Mouse (Mus musculus) liver, embryonic 15.5 days (tissue): ENCODE results near the gene Muc1. TPM values are rescaled to one million over a fixed set of nuclear protein-coding genes. Genes with fewer than 3 reads are reported as not detected.

Experiments used
- ATAC-seq: fragments of 200-750 bp; cut with Nextera tagmentation; 2 replicates; pipeline ENCODE4 v1.8.0; 2017; ENCODE audit warnings: moderate number of reproducible peaks, mild to moderate bottlenecking, moderate library complexity; ENCODE audit not compliant: insufficient read depth
- H3K27ac ChIP-seq: fragments of 300-500 bp; sonication (generic); replicated peaks from 2 replicates; pipeline ENCODE4 v1.5.1; 2015; ENCODE audit warnings: mild to moderate bottlenecking, inconsistent platforms
- H3K27me3 ChIP-seq: fragments of 300-500 bp; sonication (generic); 2 replicates; pipeline ENCODE4 v1.6.1; 2015; ENCODE audit warnings: mild to moderate bottlenecking, inconsistent platforms
- H3K36me3 ChIP-seq: fragments of 300-500 bp; sonication (generic); replicated peaks from 2 replicates; pipeline ENCODE4 v1.6.1; 2015; ENCODE audit warnings: moderate library complexity, mild to moderate bottlenecking, inconsistent platforms
- H3K4me1 ChIP-seq: fragments of 300-500 bp; sonication (generic); replicated peaks from 2 replicates; pipeline ENCODE4 v1.6.1; 2015; ENCODE audit warnings: inconsistent platforms
- H3K4me2 ChIP-seq: fragments of 300-500 bp; sonication (generic); 2 replicates; pipeline ENCODE4 v1.6.1; 2015; ENCODE audit warnings: moderate library complexity, mild to moderate bottlenecking, inconsistent platforms
- H3K4me3 ChIP-seq: fragments of 300-500 bp; sonication (generic); replicated peaks from 2 replicates; pipeline ENCODE4 v1.5.1; 2015; ENCODE audit warnings: mild to moderate bottlenecking, inconsistent platforms
- H3K9ac ChIP-seq: fragments of 300-500 bp; sonication (generic); 2 replicates; pipeline ENCODE4 v1.6.1; 2015; ENCODE audit warnings: moderate library complexity, mild to moderate bottlenecking, inconsistent platforms
- H3K9me3 ChIP-seq: fragments of 300-500 bp; sonication (generic); replicated peaks from 2 replicates; pipeline ENCODE4 v1.6.1; 2016; ENCODE audit warnings: inconsistent platforms
- WGBS: fragments of 180-500 bp; shearing (Covaris S2); methylation state at CpG from one replicate; pipeline ENCODE4 v1.1.7; 2015; ENCODE audit warnings: mixed read lengths; ENCODE audit not compliant: insufficient replicate concordance; 5-methylcytosine and 5-hydroxymethylcytosine counted together
- polyA plus RNA-seq: library from polyadenylated mRNA; unstranded; fragments of >200 nt; fragmentation: Nextera tagmentation; extraction: Ambion mirVana; gene quantifications from 2 replicates; pipeline ENCODE4 v1.2.1, GENCODE M21; 2015

Gene Muc1
- polyA plus RNA-seq, 1 experiment from 2014 or later = not detected

DNA sequence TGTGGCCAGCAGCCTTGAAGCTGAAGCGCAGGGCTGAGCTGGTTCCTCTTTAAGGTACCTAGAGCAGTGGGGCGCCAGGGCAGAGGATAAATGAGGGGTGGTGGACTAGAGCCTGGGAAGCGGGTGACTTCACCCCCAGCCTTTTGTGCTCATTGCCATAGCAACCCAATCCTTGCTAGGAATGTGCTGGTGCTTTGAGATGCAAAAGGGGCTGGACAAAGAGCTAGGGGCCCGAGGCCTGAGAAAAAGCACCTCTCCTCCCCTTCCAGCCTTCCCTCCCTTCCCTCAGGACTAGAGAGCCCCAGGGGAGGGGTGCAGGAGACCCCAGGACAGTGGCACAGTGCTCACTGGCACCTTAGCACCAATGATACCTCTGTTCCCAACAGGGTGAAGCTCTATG is 2.9 kb upstream of the Muc1 start:
- no peak for ATAC-seq
- Histone ChIP-seq H3K27me3 (peaks cover 98% of the 10 kb centered on the region), H3K4me2 (no peak overlapping the region)

GRCm38 (mm10) chr3:89226361-89226760 is 2.5 kb upstream of the Muc1 start:
- H3K27me3 ChIP-seq = peaks cover 98% of the 10 kb centered on the region
- H3K4me2 ChIP-seq = no peak overlapping the region
- H3K4me3 ChIP-seq = no peak overlapping the region
- H3K27ac ChIP-seq = no peak overlapping the region
- ATAC-seq = no peak
- H3K4me1 ChIP-seq = peaks cover 25% of the 10 kb centered on the region
- H3K36me3 ChIP-seq = no peaks in the 10 kb centered on the region
- WGBS = 49% methylated on average over 11 of the region's 11 CpGs
- no peaks in the 10 kb centered on the region for H3K9me3 ChIP-seq
- no peak overlapping the region for H3K9ac ChIP-seq

More for the DNA sequence above, 2.9 kb upstream of the Muc1 start:
- H3K36me3 ChIP-seq = no peaks in the 10 kb centered on the region
- H3K4me1 ChIP-seq = peaks cover 25% of the 10 kb centered on the region
- H3K9ac ChIP-seq = no peak overlapping the region
- H3K27ac ChIP-seq = no peak overlapping the region
- 38% methylated on average over 4 of the region's 4 CpGs for WGBS
- no peak overlapping the region for H3K4me3 ChIP-seq
- H3K9me3 ChIP-seq = no peaks in the 10 kb centered on the region

DNA sequence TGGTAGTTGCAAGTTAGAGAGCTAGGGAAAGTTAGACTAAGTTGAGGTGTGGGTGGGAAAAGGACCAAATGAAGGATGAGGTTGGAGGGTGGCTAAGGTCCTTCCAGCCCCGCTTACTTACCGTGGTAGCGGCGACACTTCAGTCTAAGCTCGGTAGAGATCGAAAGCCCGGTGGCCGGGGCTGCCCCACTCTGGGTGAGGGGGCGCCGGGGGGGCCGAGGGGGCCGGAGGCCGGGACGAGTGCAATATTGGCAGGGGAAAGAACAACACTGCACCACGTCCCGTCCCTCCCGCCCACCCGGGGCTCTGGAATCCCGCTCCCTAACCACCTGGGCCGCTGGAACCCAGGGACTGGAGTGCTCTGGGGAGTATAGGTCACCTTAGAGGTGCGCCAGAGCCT is 2.0 kb upstream of the Muc1 start, which contains the start of gene Mtx1:
Gene Mtx1 (minus strand): TSS at position 189 of the 400 bp plus-strand sequence.
- Histone ChIP-seq H3K36me3 (no peaks in the 10 kb centered on the region), H3K9me3 (no peaks in the 10 kb centered on the region), H3K4me1 (peaks cover 25% of the 10 kb centered on the region), H3K27me3 (peaks cover 96% of the 10 kb centered on the region), H3K9ac (no peak within 1 kb of the TSS), H3K4me2 (peak within 1 kb of the TSS; percentile 73), H3K27ac (no peak within 1 kb of the TSS), H3K4me3 (peak within 1 kb of the TSS; percentile 25)
- 10% methylated on average over 21 of the region's 21 CpGs for WGBS
- no peak; the same call in 1 of the 2 replicates for ATAC-seq

DNA sequence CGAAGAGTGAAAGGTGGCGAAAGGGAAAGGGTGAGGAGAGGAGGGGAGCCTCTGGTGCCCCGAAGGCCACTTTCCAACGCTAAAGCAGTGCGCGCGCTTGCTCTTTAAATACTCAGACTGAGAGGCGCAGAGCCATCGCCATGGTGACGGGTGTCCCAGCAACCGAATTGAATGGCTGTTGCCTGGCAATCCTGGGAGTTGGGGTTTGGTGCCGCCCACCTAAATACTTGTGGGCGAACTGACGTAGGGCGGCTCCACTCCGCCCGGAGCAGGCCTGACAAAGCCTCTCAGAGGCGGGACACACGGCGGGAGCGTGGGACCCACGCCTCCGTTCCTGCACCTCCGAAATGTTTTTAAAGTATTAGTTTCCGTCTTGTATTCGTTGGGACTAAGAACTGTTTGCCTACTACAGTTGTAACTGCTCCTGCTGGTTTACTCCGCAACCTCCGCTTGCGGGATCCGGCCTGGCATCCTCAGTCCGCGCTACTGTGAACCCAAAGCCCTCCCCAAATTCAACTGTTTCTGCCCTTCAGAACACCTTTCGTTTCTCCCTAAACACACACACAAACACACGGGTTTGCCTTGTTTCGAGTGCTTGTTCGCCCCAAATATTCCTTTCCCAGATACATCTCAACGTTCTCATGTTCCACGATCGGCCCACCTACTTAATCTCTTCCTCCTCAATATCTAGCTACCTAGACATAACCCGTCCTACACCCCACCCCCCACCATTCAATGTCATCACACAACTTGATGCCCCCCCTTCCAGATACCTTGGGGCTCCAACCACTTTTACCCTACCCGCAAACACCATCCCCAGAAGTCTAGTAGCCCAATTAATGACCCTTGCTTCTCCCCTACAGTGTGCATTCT is 1.3 kb upstream of the Muc1 start:
- Histone ChIP-seq H3K9ac (no peak overlapping the region), H3K4me1 (peaks cover 25% of the 10 kb centered on the region), H3K4me3 (peak overlapping the region; percentile 25), H3K36me3 (no peaks in the 10 kb centered on the region), H3K9me3 (no peaks in the 10 kb centered on the region), H3K27ac (no peak overlapping the region), H3K27me3 (peaks cover 91% of the 10 kb centered on the region), H3K4me2 (peak overlapping the region; percentile 73)
- WGBS = 4% methylated on average over 41 of the region's 41 CpGs
- ATAC-seq = no peak

DNA sequence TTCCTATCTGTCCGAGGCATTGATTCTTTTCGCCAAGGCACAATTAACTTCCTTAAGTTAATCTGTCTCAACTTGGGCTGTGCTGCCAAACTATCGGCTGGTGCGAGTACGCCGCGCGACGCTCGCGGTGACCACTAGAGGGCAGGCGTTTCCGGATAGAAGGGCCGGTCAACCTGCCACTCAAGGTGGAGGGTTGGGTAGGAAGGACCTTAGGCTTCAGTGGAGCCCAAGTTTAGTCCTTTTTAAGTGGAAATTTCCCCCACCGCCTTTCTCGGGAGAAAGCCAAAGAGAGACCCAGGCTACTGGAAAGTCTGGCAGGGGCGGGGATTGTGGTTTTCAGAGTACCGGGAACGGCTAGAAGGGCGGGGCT is 692 bp upstream of the Muc1 start:
- peaks cover 85% of the 10 kb centered on the region for H3K27me3 ChIP-seq
- H3K9me3 ChIP-seq = no peaks in the 10 kb centered on the region
- WGBS = under 1% methylated on average over 20 of the region's 20 CpGs
- no peaks in the 10 kb centered on the region for H3K36me3 ChIP-seq
- peak overlapping the region; percentile 73 for H3K4me2 ChIP-seq
- no peak overlapping the region for H3K9ac ChIP-seq
- H3K4me1 ChIP-seq = peaks cover 25% of the 10 kb centered on the region
- peak overlapping the region; percentile 51 for H3K4me3 ChIP-seq
- ATAC-seq = peak; percentile 39; the same call in 1 of the 2 replicates
- no peak overlapping the region for H3K27ac ChIP-seq

- WGBS = 75% methylated on average over 4 of the region's 4 CpGs
- Histone ChIP-seq H3K27ac (no peak overlapping the region), H3K9me3 (no peaks in the 10 kb centered on the region), H3K9ac (no peak overlapping the region), H3K4me3 (no peak overlapping the region), H3K4me2 (no peak overlapping the region), H3K27me3 (peaks cover 74% of the 10 kb centered on the region), H3K4me1 (peaks cover 25% of the 10 kb centered on the region), H3K36me3 (no peaks in the 10 kb centered on the region)
- no peak for ATAC-seq
Observed at GRCm38 (mm10) chr3:89229276-89229675, 419 bp downstream of the Muc1 start.

- Histone ChIP-seq H3K4me2 (no peak overlapping the region), H3K9ac (no peak overlapping the region), H3K36me3 (no peaks in the 10 kb centered on the region), H3K27ac (no peak overlapping the region), H3K27me3 (peaks cover 61% of the 10 kb centered on the region), H3K4me3 (no peak overlapping the region), H3K4me1 (peaks cover 25% of the 10 kb centered on the region), H3K9me3 (no peaks in the 10 kb centered on the region)
- 48% methylated on average over 2 of the region's 2 CpGs for WGBS
- ATAC-seq = no peak
Observed at GRCm38 (mm10) chr3:89230561-89230960, 1.7 kb downstream of the Muc1 start.

DNA sequence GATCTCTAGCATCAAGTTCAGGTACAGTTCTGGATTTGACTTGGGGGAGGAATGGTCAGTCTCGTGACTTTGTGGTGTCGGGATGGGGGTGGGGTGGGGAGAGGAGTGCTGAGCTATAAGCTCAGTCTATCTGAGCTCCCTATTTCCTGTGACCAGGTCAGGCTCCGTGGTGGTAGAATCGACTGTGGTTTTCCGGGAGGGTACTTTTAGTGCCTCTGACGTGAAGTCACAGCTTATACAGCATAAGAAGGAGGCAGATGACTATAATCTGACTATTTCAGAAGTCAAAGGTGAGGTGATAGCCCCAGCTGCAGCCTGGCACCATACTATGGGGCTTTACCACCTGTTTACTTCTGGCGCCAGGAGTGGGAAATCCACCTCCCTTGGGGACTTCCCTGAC is 2.5 kb downstream of the Muc1 start:
- no peak for ATAC-seq
- H3K4me1 ChIP-seq = peaks cover 24% of the 10 kb centered on the region
- peaks cover 57% of the 10 kb centered on the region for H3K27me3 ChIP-seq
- no peaks in the 10 kb centered on the region for H3K36me3 ChIP-seq
- no peak overlapping the region for H3K4me2 ChIP-seq
- no peak overlapping the region for H3K4me3 ChIP-seq
- no peak overlapping the region for H3K27ac ChIP-seq
- WGBS = 17% methylated on average over 7 of the region's 7 CpGs
- H3K9me3 ChIP-seq = no peaks in the 10 kb centered on the region
- no peak overlapping the region for H3K9ac ChIP-seq

DNA sequence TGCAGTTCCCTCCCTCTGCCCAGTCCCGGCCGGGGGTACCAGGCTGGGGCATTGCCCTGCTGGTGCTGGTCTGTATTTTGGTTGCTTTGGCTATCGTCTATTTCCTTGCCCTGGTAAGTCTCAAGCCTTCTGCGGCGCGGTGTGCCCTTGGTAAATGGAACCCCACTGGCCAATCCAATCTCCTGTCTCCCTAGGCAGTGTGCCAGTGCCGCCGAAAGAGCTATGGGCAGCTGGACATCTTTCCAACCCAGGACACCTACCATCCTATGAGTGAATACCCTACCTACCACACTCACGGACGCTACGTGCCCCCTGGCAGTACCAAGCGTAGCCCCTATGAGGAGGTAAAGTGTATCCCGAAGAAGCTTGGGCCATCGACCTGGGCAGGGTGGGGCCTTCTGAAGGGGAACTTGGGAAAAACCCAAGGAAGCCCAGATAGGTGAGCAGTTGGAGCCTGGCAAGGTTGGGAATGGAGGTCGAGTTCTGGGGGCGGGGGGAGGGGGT is 3.0 kb downstream of the Muc1 start:
- Histone ChIP-seq H3K9me3 (no peaks in the 10 kb centered on the region), H3K27me3 (peaks cover 57% of the 10 kb centered on the region), H3K27ac (no peak overlapping the region), H3K4me2 (no peak overlapping the region), H3K4me1 (peaks cover 20% of the 10 kb centered on the region), H3K4me3 (no peak overlapping the region), H3K36me3 (no peaks in the 10 kb centered on the region), H3K9ac (no peak overlapping the region)
- 59% methylated on average over 16 of the region's 16 CpGs for WGBS
- no peak for ATAC-seq

GRCm38 (mm10) chr3:89232614-89233013 is 3.8 kb downstream of the Muc1 start:
- Histone ChIP-seq H3K4me1 (peaks cover 12% of the 10 kb centered on the region), H3K9ac (no peak overlapping the region), H3K4me2 (no peak overlapping the region), H3K27me3 (peaks cover 51% of the 10 kb centered on the region), H3K9me3 (no peaks in the 10 kb centered on the region), H3K36me3 (no peaks in the 10 kb centered on the region), H3K4me3 (no peak overlapping the region), H3K27ac (no peak overlapping the region)
- ATAC-seq = no peak
- 51% methylated on average over 6 of the region's 6 CpGs for WGBS

DNA sequence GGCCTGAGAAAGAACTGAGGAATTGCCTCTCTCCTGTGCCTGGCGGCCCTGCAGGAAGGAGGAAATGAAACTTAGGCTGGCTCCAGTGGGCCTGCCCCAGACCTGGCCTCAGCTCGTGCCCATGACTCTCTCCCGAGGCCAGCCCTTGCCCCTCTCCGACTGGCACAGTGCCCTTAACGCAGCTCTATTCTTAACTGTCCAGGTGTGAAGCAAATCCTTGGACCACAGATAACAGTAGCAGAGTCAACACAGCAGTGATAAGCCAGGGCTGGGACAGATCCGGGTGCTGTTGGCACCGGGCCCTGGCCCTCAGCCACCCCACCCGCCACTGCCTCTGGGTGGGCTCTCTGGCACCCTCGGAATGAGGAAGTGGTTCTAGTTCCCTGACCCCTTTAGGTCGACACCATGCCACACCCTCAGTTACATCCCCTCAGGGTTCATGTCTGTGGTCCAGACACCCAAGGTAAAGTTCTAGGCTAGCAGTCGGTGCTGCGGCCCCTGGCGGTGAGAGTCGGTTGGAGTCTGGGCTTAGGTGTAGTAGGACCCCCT is 4.8 kb downstream of the Muc1 start:
- no peak overlapping the region for H3K4me2 ChIP-seq
- no peak overlapping the region for H3K27ac ChIP-seq
- peaks cover 7% of the 10 kb centered on the region for H3K4me1 ChIP-seq
- H3K9ac ChIP-seq = no peak overlapping the region
- 40% methylated on average over 14 of the region's 14 CpGs for WGBS
- no peaks in the 10 kb centered on the region for H3K9me3 ChIP-seq
- no peaks in the 10 kb centered on the region for H3K36me3 ChIP-seq
- ATAC-seq = no peak
- H3K4me3 ChIP-seq = no peak overlapping the region
- H3K27me3 ChIP-seq = peaks cover 44% of the 10 kb centered on the region
